Mouse (Mus musculus) forebrain, embryonic 10.5 days (tissue): Measurements from ENCODE around the gene Rhd. TPM values are rescaled to one million over a fixed set of nuclear protein-coding genes. Genes with fewer than 3 reads are reported as not detected.
"Not testable (repeated sequence)": the region's sequence is repeated elsewhere in the genome, so short reads cannot be mapped to it uniquely, and the experiment has no call there.

Experiments
- DNase-seq: peaks from one replicate; pipeline ENCODE4 v3.0.0-alpha.2; 2017; ENCODE audit warnings: low spot score; ENCODE audit errors: extremely low spot score
- H3K27ac ChIP-seq: fragments of 300-500 bp; sonication (generic); 2 replicates; pipeline ENCODE4 v1.5.1; 2016; ENCODE audit warnings: mild to moderate bottlenecking
- H3K27me3 ChIP-seq: fragments of 300-500 bp; sonication (generic); 2 replicates; pipeline ENCODE4 v1.6.1; 2016; ENCODE audit warnings: mild to moderate bottlenecking; ENCODE audit not compliant: poor library complexity, severe bottlenecking
- H3K36me3 ChIP-seq: fragments of 300-500 bp; sonication (generic); replicated peaks from 2 replicates; pipeline ENCODE4 v1.6.1; 2016; ENCODE audit warnings: mild to moderate bottlenecking, moderate library complexity
- H3K4me1 ChIP-seq: fragments of 300-500 bp; sonication (generic); 2 replicates; pipeline ENCODE4 v1.6.1; 2016
- H3K4me3 ChIP-seq: fragments of 300-500 bp; sonication (generic); 2 replicates; pipeline ENCODE4 v1.5.1; 2016; ENCODE audit warnings: mild to moderate bottlenecking, moderate library complexity
- H3K9me3 ChIP-seq: fragments of 300-500 bp; sonication (generic); 2 replicates; pipeline ENCODE4 v1.6.1; 2016; ENCODE audit warnings: mild to moderate bottlenecking, moderate library complexity
- WGBS: fragments of 180-500 bp; shearing (Covaris S2); methylation state at CpG from one replicate; pipeline ENCODE4 v1.1.7; 2016; 5-methylcytosine and 5-hydroxymethylcytosine counted together
- polyA plus RNA-seq: library from polyadenylated mRNA; unstranded; fragments of >200 nt; fragmentation: Nextera tagmentation; extraction: Ambion mirVana; gene quantifications from 2 replicates; pipeline ENCODE4 v1.2.1, GENCODE M21; 2016

Rhd gene
- polyA plus RNA-seq, result 10.6 and 14.5 TPM in 2 replicates

GRCm38 (mm10) chr4:134863937-134864729 is at the start of gene Rhd:
Gene Rhd (plus strand): TSS chr4:134864536.
- no peak for DNase-seq
- Histone ChIP-seq H3K36me3 (no peaks in the 10 kb centered on the region), H3K4me3 (peak within 1 kb of the TSS; percentile 24; the same call in 1 of the 2 replicates), H3K27me3 (peaks cover 21% of the 10 kb centered on the region), H3K4me1 (peaks cover 6% of the 10 kb centered on the region), H3K9me3 (no peaks in the 10 kb centered on the region), H3K27ac (peak within 1 kb of the TSS; percentile 51)
- 71% methylated on average over 14 of the region's 14 CpGs for WGBS

- H3K36me3 ChIP-seq, result peaks cover 55% of the 10 kb centered on the region
- 91% methylated on average over 4 of the region's 4 CpGs for WGBS
Observed at GRCm38 (mm10) chr4:134817706-134818105, 46.6 kb upstream of the Rhd start.

DNA sequence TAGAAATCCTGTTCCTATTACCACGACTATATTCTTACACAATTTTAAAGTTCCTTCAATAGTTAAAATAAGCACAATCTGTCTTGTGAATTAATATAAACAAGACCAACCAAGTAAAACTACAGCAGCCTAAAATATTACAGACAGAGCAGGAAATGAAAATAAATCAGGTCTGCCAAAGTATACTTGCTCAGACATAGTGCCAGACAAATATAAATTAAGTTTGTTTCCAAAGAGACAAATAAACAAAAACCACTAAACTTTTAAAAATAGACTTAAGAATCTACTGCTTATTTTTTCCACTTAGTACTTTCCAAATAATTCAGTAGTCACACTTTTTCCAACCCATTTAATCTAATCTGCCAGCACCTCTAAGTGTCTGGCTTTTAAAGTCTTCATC is 43.3 kb upstream of the Rhd start:
- no peak overlapping the region for H3K27ac ChIP-seq
- 85% methylated on average over 1 of the region's 1 CpGs for WGBS
- no peak overlapping the region for H3K4me3 ChIP-seq
- no peaks in the 10 kb centered on the region for H3K27me3 ChIP-seq
- H3K36me3 ChIP-seq, result peaks cover 61% of the 10 kb centered on the region
- H3K4me1 ChIP-seq, result no peaks in the 10 kb centered on the region
- no peak for DNase-seq
- H3K9me3 ChIP-seq, result no peaks in the 10 kb centered on the region

More at GRCm38 (mm10) chr4:134817706-134818105, 46.6 kb upstream of the Rhd start:
- Histone ChIP-seq H3K4me1 (no peaks in the 10 kb centered on the region), H3K9me3 (no peaks in the 10 kb centered on the region), H3K4me3 (no peak overlapping the region), H3K27ac (no peak overlapping the region), H3K27me3 (no peaks in the 10 kb centered on the region)
- no peak for DNase-seq

DNA sequence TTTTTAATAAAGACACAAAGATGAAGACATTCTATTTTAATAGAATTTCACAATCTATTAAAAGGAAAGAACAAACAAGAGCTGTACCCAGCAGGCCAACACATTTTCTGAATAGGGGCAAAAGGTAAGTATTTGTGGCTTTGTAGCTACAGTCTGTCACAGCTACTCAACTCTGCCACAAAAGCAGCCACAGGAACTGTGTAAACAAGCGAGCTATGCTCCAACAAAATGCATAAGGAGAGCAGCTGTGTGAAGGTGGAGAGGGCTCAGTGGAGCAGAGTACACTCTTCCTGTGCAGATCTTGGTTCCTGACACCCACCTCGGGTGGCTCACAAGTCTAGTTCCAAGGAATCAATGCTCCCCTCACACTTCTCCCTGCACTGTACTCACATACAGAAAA is 40.8 kb upstream of the Rhd start:
- no peak overlapping the region for H3K27ac ChIP-seq
- no peaks in the 10 kb centered on the region for H3K27me3 ChIP-seq
- H3K4me3 ChIP-seq, result no peak overlapping the region
- H3K36me3 ChIP-seq, result peaks cover 68% of the 10 kb centered on the region
- H3K9me3 ChIP-seq, result no peaks in the 10 kb centered on the region
- WGBS, result 86% methylated on average over 2 of the region's 2 CpGs
- DNase-seq, result no peak
- no peaks in the 10 kb centered on the region for H3K4me1 ChIP-seq

GRCm38 (mm10) chr4:134825864-134826263 is 38.5 kb upstream of the Rhd start:
- whole genome bisulfite sequencing, result 96% methylated on average over 11 of the region's 11 CpGs
- not testable (repeated sequence) for H3K27me3 ChIP-seq, DNase-seq, H3K4me1 ChIP-seq, H3K9me3 ChIP-seq, H3K4me3 ChIP-seq, H3K27ac ChIP-seq
- H3K36me3 ChIP-seq, result peaks cover 75% of the 10 kb centered on the region

GRCm38 (mm10) chr4:134826348-134826747 is 38.0 kb upstream of the Rhd start:
- Histone ChIP-seq H3K4me3 (no peak overlapping the region), H3K27me3 (no peaks in the 10 kb centered on the region), H3K9me3 (no peaks in the 10 kb centered on the region), H3K27ac (no peak overlapping the region), H3K36me3 (peaks cover 79% of the 10 kb centered on the region), H3K4me1 (no peaks in the 10 kb centered on the region)
- DNase-seq, result no peak

- no peaks in the 10 kb centered on the region for H3K9me3 ChIP-seq
- no peak overlapping the region for H3K4me3 ChIP-seq
- H3K27me3 ChIP-seq, result no peaks in the 10 kb centered on the region
- peaks cover 88% of the 10 kb centered on the region for H3K36me3 ChIP-seq
- 93% methylated on average over 11 of the region's 11 CpGs for whole genome bisulfite sequencing
- no peaks in the 10 kb centered on the region for H3K4me1 ChIP-seq
- DNase-seq, result no peak
- H3K27ac ChIP-seq, result no peak overlapping the region
Observed at GRCm38 (mm10) chr4:134827806-134828205, 36.5 kb upstream of the Rhd start.

GRCm38 (mm10) chr4:134831934-134832333 is 32.4 kb upstream of the Rhd start:
- WGBS, result 96% methylated on average over 3 of the region's 3 CpGs
- Histone ChIP-seq H3K27ac (no peak overlapping the region), H3K36me3 (peaks cover 85% of the 10 kb centered on the region), H3K4me3 (no peak overlapping the region), H3K4me1 (no peaks in the 10 kb centered on the region), H3K9me3 (no peaks in the 10 kb centered on the region), H3K27me3 (no peaks in the 10 kb centered on the region)
- DNase-seq, result no peak

DNA sequence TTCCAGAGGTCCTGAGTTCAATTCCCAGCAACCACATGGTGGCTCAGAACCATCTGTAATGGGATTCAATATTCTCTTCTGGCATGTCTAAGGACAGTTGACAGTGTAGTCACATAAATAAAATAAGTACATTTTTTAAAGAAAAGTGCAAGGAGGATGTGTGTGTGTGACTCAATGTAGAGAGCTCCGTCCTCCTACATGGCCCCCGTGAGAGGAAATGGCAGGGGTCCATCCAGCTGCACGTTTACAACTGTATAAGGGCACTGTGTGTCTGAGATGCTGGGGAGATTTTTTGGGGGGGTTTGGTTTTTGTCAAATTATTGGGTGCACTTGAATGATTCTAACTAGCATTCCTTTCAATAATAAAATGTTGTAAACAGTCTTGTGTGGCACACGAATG is 28.9 kb upstream of the Rhd start:
- no peak for DNase-seq
- H3K36me3 ChIP-seq, result peaks cover 67% of the 10 kb centered on the region
- H3K27me3 ChIP-seq, result no peaks in the 10 kb centered on the region
- no peaks in the 10 kb centered on the region for H3K4me1 ChIP-seq
- no peak overlapping the region for H3K4me3 ChIP-seq
- WGBS, result 92% methylated on average over 4 of the region's 4 CpGs
- no peak overlapping the region for H3K27ac ChIP-seq
- H3K9me3 ChIP-seq, result peaks cover under 1% of the 10 kb centered on the region; the same call in 1 of the 2 replicates

- 79% methylated on average over 1 of the region's 1 CpGs for WGBS
- peaks cover 53% of the 10 kb centered on the region for H3K36me3 ChIP-seq
- no peak for DNase-seq
Observed at GRCm38 (mm10) chr4:134838221-134838620, 26.1 kb upstream of the Rhd start.

DNA sequence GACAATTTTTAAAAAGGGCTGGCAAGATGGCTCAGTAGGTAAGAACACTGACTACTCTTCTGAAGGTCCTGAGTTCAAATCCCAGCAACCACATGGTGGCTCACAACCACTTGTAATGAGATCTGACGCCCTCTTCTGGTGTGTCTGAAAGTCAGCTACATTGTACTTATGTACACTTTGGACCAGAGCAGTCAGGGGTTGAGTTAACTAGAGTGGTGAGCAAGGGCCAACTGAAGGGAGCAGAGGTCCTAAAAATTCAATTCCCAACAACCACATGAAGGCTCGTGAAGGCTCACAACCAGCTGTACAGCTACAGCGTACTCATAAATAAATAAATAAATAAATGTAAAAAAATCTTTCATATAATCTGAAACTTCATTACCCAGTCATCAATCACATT is 25.6 kb upstream of the Rhd start:
- H3K27ac ChIP-seq, H3K4me3 ChIP-seq, H3K27me3 ChIP-seq, DNase-seq, H3K9me3 ChIP-seq, H3K4me1 ChIP-seq: not testable (repeated sequence)
- 91% methylated on average over 3 of the region's 3 CpGs for WGBS
- H3K36me3 ChIP-seq, result peaks cover 52% of the 10 kb centered on the region

More at GRCm38 (mm10) chr4:134838221-134838620, 26.1 kb upstream of the Rhd start:
- Histone ChIP-seq H3K4me3 (no peak overlapping the region), H3K27ac (no peak overlapping the region), H3K4me1 (no peaks in the 10 kb centered on the region), H3K9me3 (peaks cover 3% of the 10 kb centered on the region; the same call in 1 of the 2 replicates), H3K27me3 (no peaks in the 10 kb centered on the region)

GRCm38 (mm10) chr4:134840231-134840630 is 24.1 kb upstream of the Rhd start:
- 86% methylated on average over 1 of the region's 1 CpGs for WGBS
- H3K27ac ChIP-seq, result no peak overlapping the region
- H3K4me1 ChIP-seq, result no peaks in the 10 kb centered on the region
- no peak for DNase-seq
- peaks cover 3% of the 10 kb centered on the region; the same call in 1 of the 2 replicates for H3K9me3 ChIP-seq
- H3K36me3 ChIP-seq, result peaks cover 43% of the 10 kb centered on the region
- H3K4me3 ChIP-seq, result no peak overlapping the region
- H3K27me3 ChIP-seq, result no peaks in the 10 kb centered on the region

- Histone ChIP-seq H3K27ac (no peak overlapping the region), H3K27me3 (no peaks in the 10 kb centered on the region), H3K4me1 (no peaks in the 10 kb centered on the region; the same call in 1 of the 2 replicates), H3K4me3 (no peak overlapping the region), H3K36me3 (peaks cover 32% of the 10 kb centered on the region), H3K9me3 (peaks cover 3% of the 10 kb centered on the region; the same call in 1 of the 2 replicates)
- no peak for DNase-seq
- WGBS, result 93% methylated on average over 4 of the region's 4 CpGs
Observed at GRCm38 (mm10) chr4:134843566-134843965, 20.8 kb upstream of the Rhd start.
